Mouse (Mus musculus) myocyte (in vitro differentiated cells): ENCODE measurements at regions not wholly inside any gene's neighbourhood (a gene's known extent, or its start where the extent isn't known, plus 50 kb on each side); places are given as distances from the start of the nearest gene placed in this dataset.

Experiments
- CEBPB ChIP-seq: IDR thresholded peaks from 2 replicates; pipeline ENCODE4 v1.6.1; 2011; ENCODE audit warnings: mild to moderate bottlenecking, moderate library complexity; ENCODE audit not compliant: poor library complexity, insufficient read depth, severe bottlenecking
- MYOD1 ChIP-seq, 3 experiments: IDR thresholded peaks; one replicate each; pipeline ENCODE4 v1.6.1; 2011; ENCODE audit warnings: control low read depth in 2 of 3, low read depth in 2 of 3, mild to moderate bottlenecking in 2 of 3, moderate library complexity in 1 of 3; ENCODE audit not compliant: insufficient read length in 2 of 3, control insufficient read depth in 1 of 3
- POLR2A ChIP-seq: IDR thresholded peaks from one replicate; pipeline ENCODE4 v1.6.1; 2011; ENCODE audit warnings: low read depth, mild to moderate bottlenecking, control low read depth, moderate library complexity; ENCODE audit not compliant: insufficient read length
- TCF12 ChIP-seq: IDR thresholded peaks from one replicate; pipeline ENCODE4 v1.6.1; 2011; ENCODE audit warnings: mild to moderate bottlenecking, control low read depth; ENCODE audit not compliant: poor library complexity, insufficient read depth, severe bottlenecking

DNA sequence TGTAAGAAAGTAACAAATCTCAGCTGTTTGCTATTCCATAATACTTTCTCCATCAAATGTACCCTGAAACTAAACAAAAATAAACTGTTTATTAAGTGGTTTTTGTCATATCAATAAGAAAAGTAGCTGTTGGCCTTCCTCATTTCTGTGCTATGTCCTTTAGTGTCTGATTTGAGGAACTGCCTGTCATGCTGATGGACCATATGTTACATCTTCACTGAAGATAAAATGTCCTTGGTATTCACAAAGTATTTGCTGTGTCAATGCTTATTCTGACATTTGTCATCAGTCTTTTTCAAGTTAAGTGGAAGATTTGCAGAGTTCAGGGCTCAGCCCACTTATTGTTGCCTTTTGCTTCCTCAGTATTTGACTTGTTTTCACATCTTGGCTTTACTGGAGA lies 682.0 kb upstream of the Gje1 start:
- TF ChIP-seq TCF12 (no peak), POLR2A (no peak), MYOD1 (IDR thresholded peaks at IDR 0.05; ENCODE audit: control insufficient read depth in 1 of 3, insufficient read length in 2 of 3, low read depth in 2 of 3) (no peak), CEBPB (no peak)
